Mouse (Mus musculus) CH12.LX (cell line): ENCODE measurements around the gene Tbc1d7. TPM values are rescaled to one million over a fixed set of nuclear protein-coding genes. Genes with fewer than 3 reads are reported as not detected.

Experiments used
- DNase-seq: peaks from one replicate; pipeline ENCODE4 v3.0.0-alpha.2; 2013; ENCODE audit errors: extremely low read depth
- H3K27ac ChIP-seq: 2 replicates; pipeline ENCODE4 v1.5.1; 2012; ENCODE audit warnings: low read depth, mild to moderate bottlenecking, control low read depth, moderate library complexity; ENCODE audit not compliant: insufficient read depth
- H3K27me3 ChIP-seq: replicated peaks from 2 replicates; pipeline ENCODE3; 2012; ENCODE audit warnings: inconsistent platforms
- H3K36me3 ChIP-seq, 2 experiments: replicated peaks in 1 of 2; 2 replicates each; pipeline versions ENCODE3 to v1.6.1; 2012; ENCODE audit warnings: inconsistent platforms in 1 of 2, low read length in 1 of 2, mild to moderate bottlenecking in 1 of 2, mixed read lengths in 1 of 2, moderate library complexity in 1 of 2; ENCODE audit not compliant: control insufficient read depth in 1 of 2, insufficient read depth in 1 of 2
- H3K4me1 ChIP-seq, 2 experiments: 2 replicates each; pipeline ENCODE4 v1.6.1; 2012; ENCODE audit warnings: inconsistent platforms in 1 of 2, moderate library complexity in 1 of 2; ENCODE audit not compliant: insufficient read depth in 2 of 2, control insufficient read depth in 1 of 2
- H3K4me2 ChIP-seq: 2 replicates; pipeline ENCODE4 v1.6.1; 2012; ENCODE audit warnings: low read depth, mild to moderate bottlenecking, control low read depth; ENCODE audit not compliant: poor library complexity, insufficient read depth, severe bottlenecking
- H3K4me3 ChIP-seq, 3 experiments: fragments of 150-350 bp in 1 of 3; sonication (generic) in 1 of 3; replicated peaks in 1 of 3; 2 replicates each; pipeline versions ENCODE3 to v1.5.1; 2011 to 2012; ENCODE audit warnings: low read depth in 2 of 3, low read length in 2 of 3, mild to moderate bottlenecking in 2 of 3, moderate library complexity in 2 of 3, control low read depth in 1 of 3, improper control_type of control experiment in 1 of 3, inconsistent platforms in 1 of 3, mixed read lengths in 1 of 3; ENCODE audit not compliant: poor library complexity in 1 of 3
- H3K79me2 ChIP-seq: replicated peaks from 2 replicates; pipeline ENCODE4 v1.6.1; 2012; ENCODE audit warnings: mild to moderate bottlenecking, moderate library complexity; ENCODE audit not compliant: control insufficient read depth, poor library complexity, insufficient read depth, severe bottlenecking; ENCODE audit errors: extremely low read depth
- H3K9ac ChIP-seq: 2 replicates; pipeline ENCODE4 v1.6.1; 2012; ENCODE audit warnings: low read depth, mild to moderate bottlenecking, control low read depth, moderate library complexity; ENCODE audit not compliant: insufficient read depth
- H3K9me3 ChIP-seq: replicated peaks from 2 replicates; pipeline ENCODE3; 2012; ENCODE audit warnings: low read length, inconsistent platforms, mixed read lengths
- BHLHE40 ChIP-seq: IDR thresholded peaks from 2 replicates; pipeline ENCODE4 v1.6.1; 2011; ENCODE audit warnings: mild to moderate bottlenecking, low read depth, low read length, improper control_type of control experiment
- CHD1 ChIP-seq: IDR thresholded peaks from 2 replicates; pipeline ENCODE4 v1.6.1; 2012; ENCODE audit warnings: low read depth, low read length, improper control_type of control experiment, inconsistent platforms
- CHD2 ChIP-seq: IDR thresholded peaks from 2 replicates; pipeline ENCODE4 v1.6.1; 2011; ENCODE audit warnings: low read length, improper control_type of control experiment
- CTCF ChIP-seq, 2 experiments: IDR thresholded peaks in 1 of 2; conservative IDR thresholded peaks in 1 of 2; 2 replicates each; pipeline ENCODE4 v1.5.1; 2011 to 2012; ENCODE audit warnings: low read depth in 2 of 2, low read length in 2 of 2, improper control_type of control experiment in 1 of 2, inconsistent platforms in 1 of 2, mild to moderate bottlenecking in 1 of 2, moderate library complexity in 1 of 2
- E2F4 ChIP-seq: IDR thresholded peaks from 2 replicates; pipeline ENCODE4 v1.6.1; 2011; ENCODE audit warnings: low read depth, low read length, improper control_type of control experiment; ENCODE audit not compliant: insufficient replicate concordance
- ELF1 ChIP-seq: IDR thresholded peaks from 2 replicates; pipeline ENCODE4 v1.6.1; 2014; ENCODE audit warnings: low read depth, mild to moderate bottlenecking, inconsistent platforms, low read length, improper control_type of control experiment
- ETS1 ChIP-seq: conservative IDR thresholded peaks from 2 replicates; pipeline ENCODE4 v1.6.1; 2012; ENCODE audit warnings: low read depth, mild to moderate bottlenecking, inconsistent platforms, low read length, improper control_type of control experiment, moderate library complexity
- GABPA ChIP-seq: IDR thresholded peaks from 2 replicates; pipeline ENCODE4 v1.6.1; 2012; ENCODE audit warnings: low read depth, low read length, improper control_type of control experiment, inconsistent platforms; ENCODE audit not compliant: insufficient replicate concordance
- JUN ChIP-seq: IDR thresholded peaks from 2 replicates; pipeline ENCODE4 v1.6.1; 2011; ENCODE audit warnings: low read depth, mild to moderate bottlenecking, low read length, improper control_type of control experiment, moderate library complexity; ENCODE audit not compliant: insufficient read depth
- MAZ ChIP-seq: IDR thresholded peaks from 2 replicates; pipeline ENCODE4 v1.6.1; 2012; ENCODE audit warnings: low read depth, mild to moderate bottlenecking, inconsistent platforms, low read length, improper control_type of control experiment, moderate library complexity
- PAX5 ChIP-seq: IDR thresholded peaks from 2 replicates; pipeline ENCODE4 v1.6.1; 2012; ENCODE audit warnings: low read length, inconsistent platforms, mixed read lengths
- POLR2A ChIP-seq: IDR thresholded peaks from 2 replicates; pipeline ENCODE4 v1.6.1; 2011; ENCODE audit warnings: low read depth, mild to moderate bottlenecking, improper control_type of control experiment, low read length
- RAD21 ChIP-seq: IDR thresholded peaks from 2 replicates; pipeline ENCODE4 v1.6.1; 2011; ENCODE audit warnings: low read depth, mild to moderate bottlenecking, low read length, improper control_type of control experiment, moderate library complexity
- USF1 ChIP-seq: IDR thresholded peaks from 2 replicates; pipeline ENCODE4 v1.6.1; 2014; ENCODE audit warnings: low read depth, mild to moderate bottlenecking, inconsistent platforms, low read length, improper control_type of control experiment
- USF2 ChIP-seq: conservative IDR thresholded peaks from 2 replicates; pipeline ENCODE4 v1.6.1; 2011; ENCODE audit warnings: low read depth, low read length, improper control_type of control experiment
- ZC3H11A ChIP-seq: IDR thresholded peaks from 2 replicates; pipeline ENCODE4 v1.6.1; 2012; ENCODE audit warnings: low read depth, mild to moderate bottlenecking, inconsistent platforms, low read length, improper control_type of control experiment
- ZKSCAN1 ChIP-seq: IDR thresholded peaks from 2 replicates; pipeline ENCODE4 v1.6.1; 2012; ENCODE audit warnings: low read depth, inconsistent platforms, low read length, improper control_type of control experiment, borderline replicate concordance
- ZNF384 ChIP-seq: IDR thresholded peaks from 2 replicates; pipeline ENCODE4 v1.6.1; 2012; ENCODE audit warnings: low read depth, low read length, improper control_type of control experiment, inconsistent platforms
- dilution Hi-C: fragments of 300-500 bp; cut with MboI; formaldehyde crosslinking; loops from 2 replicates; pipeline ENCODE4 v1.14.3; 2020; ENCODE audit warnings: low sequenced_read_pairs; ENCODE audit not compliant: extremely low pct_unique_long_range_greater_than_20kb, extremely low pct_ligation_motif_present
- in situ Hi-C: fragments of 300-500 bp; cut with MboI; formaldehyde crosslinking; loops from 3 replicates; pipeline ENCODE4 v1.14.3; 2019; ENCODE audit warnings: low sequenced_read_pairs, low pct_ligation_motif_present, low pct_unique_long_range_greater_than_20kb, mixed read lengths
- polyA plus RNA-seq: library from polyadenylated mRNA; unstranded; fragments of >175 nt; gene quantifications from 2 replicates; pipeline ENCODE4 v1.2.1, GENCODE M21; 2012; ENCODE audit warnings: low read depth; ENCODE audit not compliant: insufficient read length
- total RNA-seq, 2 experiments: library from RNA; depleted of rRNA; stranded (reverse); fragments of 300-350 nt in 1 of 2; fragments of >200 nt in 1 of 2; gene quantifications; 2 replicates each; pipeline ENCODE4 v1.2.3; 2012 to 2014

Tbc1d7 gene
- total and polyA plus RNA-seq, 3 experiments: 19.5 to 37.3 (median 20.2) TPM

DNA sequence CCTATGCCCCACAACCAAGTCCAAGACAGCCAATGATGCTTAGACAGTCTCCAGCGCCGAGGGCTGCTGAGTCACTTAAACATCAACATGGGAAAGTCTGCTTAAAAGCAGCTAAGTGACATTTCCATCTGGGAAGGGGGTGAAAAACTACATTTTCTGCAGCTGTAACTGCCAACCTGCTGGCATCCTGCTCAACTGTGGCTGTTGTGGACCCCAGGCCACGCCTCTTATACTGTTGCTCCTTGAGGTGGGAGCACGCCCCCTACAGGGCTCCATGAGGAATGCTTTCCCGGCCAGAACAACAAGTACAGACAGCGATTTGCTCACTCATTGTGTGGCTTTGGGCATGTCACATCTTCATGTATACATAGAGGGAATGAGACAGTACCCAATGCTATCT lies 25.9 kb upstream of the Tbc1d7 start:
- dilution Hi-C loops: no loop called here

DNA sequence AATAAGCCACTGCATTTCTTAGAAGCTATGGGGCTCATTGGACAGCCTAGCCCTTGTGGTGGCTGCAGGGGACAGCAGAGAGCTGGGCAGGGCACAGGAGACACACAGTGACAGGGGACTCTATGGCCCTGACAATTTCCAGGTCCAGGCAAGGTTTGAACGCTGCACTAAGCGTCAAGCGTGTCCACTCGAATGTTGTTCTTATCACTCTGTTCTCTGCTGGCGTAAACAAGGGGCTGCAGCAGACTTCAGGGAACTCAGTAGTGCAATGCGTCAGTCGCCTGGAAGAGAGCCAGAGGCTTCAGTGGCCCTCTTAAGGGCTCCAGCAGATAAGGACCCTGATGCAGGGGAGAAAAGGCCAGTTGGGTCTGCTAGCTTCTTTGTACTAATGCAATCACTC lies 24.7 kb upstream of the Tbc1d7 start:
- Histone ChIP-seq H3K4me3 (no peak overlapping the region), H3K27ac (no peak overlapping the region), H3K36me3 (peaks cover 0 to 7% of the 10 kb centered on the region in 2 experiments), H3K79me2 (no peaks in the 10 kb centered on the region), H3K4me2 (no peak overlapping the region), H3K4me1 (peaks cover 0 to 12% of the 10 kb centered on the region in 2 experiments; a peak in 1 of 4 replicates), H3K9ac (no peak overlapping the region), H3K27me3 (no peaks in the 10 kb centered on the region), H3K9me3 (no peaks in the 10 kb centered on the region)
- no peak for TF ChIP-seq BHLHE40
- TF ChIP-seq E2F4: no peak
- TF ChIP-seq RAD21: peak; percentile 5
- no peak for TF ChIP-seq PAX5
- no peak for TF ChIP-seq CHD1
- TF ChIP-seq CTCF (conservative IDR thresholded peaks at IDR 0.05 in 1 of 2, IDR thresholded peaks at IDR 0.05 in 1 of 2; ENCODE audit: low read depth in 2 of 2, low read length in 2 of 2): 0 out of 4 replicates have a peak, but pooled peaks of 1 of the 2 experiments have one; percentile 12
- no peak for TF ChIP-seq JUN
- TF ChIP-seq ELF1: no peak
- no peak for DNase-seq
- dilution Hi-C loops (no loop called here), in situ Hi-C loops (loop anchor here (25.0 kb wide), 1 partner anchor 366 kb away; the partner anchor contains the start of gene Mcur1)

More for the DNA sequence above, 25.9 kb upstream of the Tbc1d7 start:
- H3K27ac ChIP-seq: no peak overlapping the region
- H3K4me2 ChIP-seq: no peak overlapping the region
- TF ChIP-seq CTCF (conservative IDR thresholded peaks at IDR 0.05 in 1 of 2, IDR thresholded peaks at IDR 0.05 in 1 of 2; ENCODE audit: low read depth in 2 of 2, low read length in 2 of 2) (peak in 1 of 2 experiments; percentile 35; a peak in 2 of 4 replicates), GABPA (no peak), USF1 (no peak)
- TF ChIP-seq, all 38 proteins: peak for 1
- Histone ChIP-seq H3K9ac (no peak overlapping the region), H3K27me3 (no peaks in the 10 kb centered on the region), H3K4me1 (peaks cover 0 to 12% of the 10 kb centered on the region in 2 experiments; a peak in 1 of 4 replicates), H3K4me3 (no peak overlapping the region), H3K36me3 (peaks cover 0 to 7% of the 10 kb centered on the region in 2 experiments), H3K79me2 (no peaks in the 10 kb centered on the region), H3K9me3 (no peaks in the 10 kb centered on the region)
- DNase-seq: no peak
- in situ Hi-C loops: loop anchor here (25.0 kb wide), 1 partner anchor 365 kb away; the partner anchor contains the start of gene Mcur1

DNA sequence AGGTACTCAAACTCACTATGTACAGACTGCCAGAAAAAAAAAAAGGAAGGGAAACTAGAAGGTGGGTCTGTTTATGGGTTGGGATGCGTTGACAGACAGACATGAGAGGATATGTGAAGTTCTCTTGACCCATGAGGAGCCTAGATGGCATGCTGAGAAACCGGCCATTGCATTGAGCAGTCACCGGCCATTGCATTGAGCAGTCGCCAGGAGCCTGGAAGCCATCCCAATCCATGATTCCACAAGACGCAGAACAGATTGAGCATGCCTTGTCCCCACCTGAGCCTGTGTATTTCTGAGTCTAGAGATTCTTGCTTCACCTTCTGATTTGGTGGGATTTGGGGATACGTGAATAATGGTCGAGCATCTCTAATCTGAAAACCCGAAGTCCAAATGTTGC lies 22.6 kb upstream of the Tbc1d7 start:
- in situ Hi-C loops: loop anchor here (5.0 to 25.0 kb wide), 2 partner anchors 128 to 368 kb away; partner anchors contain the start of gene Mcur1
- H3K9ac ChIP-seq: no peak overlapping the region
- no peaks in the 10 kb centered on the region for H3K79me2 ChIP-seq
- DNase-seq: no peak
- H3K9me3 ChIP-seq: no peaks in the 10 kb centered on the region
- H3K4me3 ChIP-seq: no peak overlapping the region
- no peak overlapping the region for H3K4me2 ChIP-seq
- no peaks in the 10 kb centered on the region for H3K36me3 ChIP-seq
- no peak overlapping the region for H3K27ac ChIP-seq
- dilution Hi-C loops: no loop called here
- TF ChIP-seq ETS1 (no peak), ZNF384 (no peak), CHD2 (no peak), USF1 (no peak), USF2 (no peak), MAZ (no peak), ZC3H11A (no peak), ZKSCAN1 (no peak), POLR2A (no peak), PAX5 (no peak)
- no peaks in the 10 kb centered on the region for H3K27me3 ChIP-seq
- H3K4me1 ChIP-seq: peaks cover 0 to 5% of the 10 kb centered on the region in 2 experiments; a peak in 1 of 4 replicates
